Comparison of ENCODE assay signal across 8 mouse cellular contexts in genomic region chr7:3704475-3704874, GRCm38 (mm10). TPM values are rescaled to one million over a fixed set of nuclear protein-coding genes. Genes with fewer than 3 reads are reported as not detected.
DNase-seq lines count a peak whose midpoint lies in the region; ATAC-seq and TF ChIP-seq lines count a peak whose summit lies in the region.

No protein-coding gene starts in this region.

- H3K9ac ChIP-seq in forebrain, embryonic 11.5 days (ENCODE audit: low read length), result peak overlapping the region; percentile 88
- H3K9ac ChIP-seq in liver, embryonic 12.5 days, result peak overlapping the region; percentile 94
- peak overlapping the region; percentile 90 for H3K9ac ChIP-seq in stomach, embryonic 16.5 days (ENCODE audit: low read length)

- peak; percentile 38; the same call in 1 of the 2 replicates for ATAC-seq in cerebellum, adult (ENCODE audit: insufficient number of reproducible peaks, low FRiP score, low TSS enrichment)
- peak; percentile 21 for ATAC-seq in forebrain, embryonic 11.5 days (replicated peaks; ENCODE audit: low FRiP score)
- ATAC-seq in liver, embryonic 12.5 days, result peak; percentile 3; the same call in 1 of the 2 replicates
- ATAC-seq in stomach, embryonic 16.5 days (ENCODE audit: insufficient read depth, low FRiP score), result peak; percentile 3; the same call in 1 of the 2 replicates

- H3ac ChIP-seq in C2C12 (ENCODE audit: control insufficient read depth, insufficient read length, low read depth), result peak overlapping the region; percentile 89

- peaks cover 35% of the 10 kb centered on the region for H3K79me2 ChIP-seq in C2C12 (ENCODE audit: control insufficient read depth, insufficient read depth)

- H3K4me3 ChIP-seq in C2C12 (ENCODE audit: insufficient read depth, poor library complexity, severe bottlenecking), result peak overlapping the region; percentile 99
- peak overlapping the region; percentile 92 for H3K4me3 ChIP-seq in forebrain, embryonic 11.5 days (ENCODE audit: low read depth, low read length)
- peak overlapping the region; percentile 91 for H3K4me3 ChIP-seq in liver, embryonic 12.5 days
- peak overlapping the region; percentile 91 for H3K4me3 ChIP-seq in stomach, embryonic 16.5 days (replicated peaks; ENCODE audit: low read length)

- TF ChIP-seq CTCF in C2C12 (IDR thresholded peaks at IDR 0.05; ENCODE audit: control insufficient read depth, insufficient read depth, insufficient read length), result no peak

- no peaks in the 10 kb centered on the region for H3K9me3 ChIP-seq in forebrain, embryonic 11.5 days (ENCODE audit: control insufficient read depth, low read length)
- no peaks in the 10 kb centered on the region for H3K9me3 ChIP-seq in liver, embryonic 12.5 days (replicated peaks)
- no peaks in the 10 kb centered on the region for H3K9me3 ChIP-seq in stomach, embryonic 16.5 days (replicated peaks; ENCODE audit: control insufficient read depth, low read length)

- no peak for DNase-seq in cerebellum, postnatal 4 days (ENCODE audit: low spot score in 2 of 2)
- DNase-seq in forebrain, embryonic 11.5 days (ENCODE audit: low spot score), result no peak
- no peak for DNase-seq in layer of hippocampus, postnatal 10 days (ENCODE audit: low spot score in 2 of 2)
- DNase-seq in layer of hippocampus, adult 18-20 months (ENCODE audit: low spot score in 2 of 2), result no peak

- under 1% methylated on average over 20 of the region's 20 CpGs for WGBS in forebrain, embryonic 11.5 days
- under 1% methylated on average over 20 of the region's 20 CpGs for WGBS in liver, embryonic 12.5 days (ENCODE audit: insufficient replicate concordance)
- WGBS in stomach, embryonic 16.5 days, result 0% methylated on average over 20 of the region's 20 CpGs

- peak overlapping the region; percentile 66 for H3K27ac ChIP-seq in forebrain, embryonic 11.5 days (ENCODE audit: low read depth, low read length)
- H3K27ac ChIP-seq in liver, embryonic 12.5 days, result peak overlapping the region; percentile 95
- peak overlapping the region; percentile 96 for H3K27ac ChIP-seq in stomach, embryonic 16.5 days (ENCODE audit: low read length)

- peaks cover 28% of the 10 kb centered on the region for H3K79me3 ChIP-seq in C2C12 (ENCODE audit: low read depth)

- peak overlapping the region; percentile 78 for H3K4me2 ChIP-seq in forebrain, embryonic 11.5 days (ENCODE audit: low read depth, low read length, severe bottlenecking)
- H3K4me2 ChIP-seq in liver, embryonic 12.5 days, result peak overlapping the region; percentile 76
- peak overlapping the region; percentile 92 for H3K4me2 ChIP-seq in stomach, embryonic 16.5 days (ENCODE audit: low read depth, low read length)

- peaks cover 35% of the 10 kb centered on the region for H3K36me3 ChIP-seq in C2C12 (ENCODE audit: control insufficient read depth, insufficient read depth)
- H3K36me3 ChIP-seq in forebrain, embryonic 11.5 days (ENCODE audit: control insufficient read depth, insufficient read depth, low read length), result peaks cover 2% of the 10 kb centered on the region; the same call in 1 of the 2 replicates
- H3K36me3 ChIP-seq in liver, embryonic 12.5 days, result peaks cover 55% of the 10 kb centered on the region
- peaks cover 12% of the 10 kb centered on the region for H3K36me3 ChIP-seq in stomach, embryonic 16.5 days (ENCODE audit: control insufficient read depth, insufficient read depth, low read length)

- H3K27me3 ChIP-seq in C2C12 (ENCODE audit: control insufficient read depth, insufficient read depth, insufficient read length), result no peaks in the 10 kb centered on the region
- H3K27me3 ChIP-seq in forebrain, embryonic 11.5 days (ENCODE audit: control insufficient read depth, insufficient read depth, low read length), result no peaks in the 10 kb centered on the region
- H3K27me3 ChIP-seq in liver, embryonic 12.5 days (replicated peaks), result no peaks in the 10 kb centered on the region
- H3K27me3 ChIP-seq in stomach, embryonic 16.5 days (ENCODE audit: control insufficient read depth, insufficient read depth, low read length), result no peaks in the 10 kb centered on the region

- peaks cover 3% of the 10 kb centered on the region; the same call in 1 of the 2 replicates for H3K4me1 ChIP-seq in forebrain, embryonic 11.5 days (replicated peaks; ENCODE audit: control insufficient read depth, insufficient read depth, low read length)
- H3K4me1 ChIP-seq in liver, embryonic 12.5 days, result peaks cover 33% of the 10 kb centered on the region
- peaks cover 9% of the 10 kb centered on the region for H3K4me1 ChIP-seq in stomach, embryonic 16.5 days (ENCODE audit: control insufficient read depth, insufficient read depth, low read length)

TF ChIP-seq in C2C12, 6 proteins besides CTCF, POLR2A, EP300 and RAD21:
- TF ChIP-seq FOSL1 (IDR thresholded peaks at IDR 0.05; ENCODE audit: insufficient read depth, low read length, poor library complexity, severe bottlenecking), result no peak
- TF ChIP-seq CEBPB (IDR thresholded peaks at IDR 0.05; ENCODE audit: low read depth), result no peak
- TF ChIP-seq MYOD1 (IDR thresholded peaks at IDR 0.05; ENCODE audit: control insufficient read depth, insufficient read length, low read depth), result no peak
- peak; percentile 94 for TF ChIP-seq MAX (IDR thresholded peaks at IDR 0.05)
TF ChIP-seq in C2C12: peak in this region for 1.

RNA-seq across cellular contexts. Expression of gene Rps9, which starts 0.7 kb away (rescaled TPM):
- polyA plus RNA-seq in C2C12 (2012; fragmentation: generic; extraction: Trizol), result 3,200 TPM
- polyA plus RNA-seq in forebrain, embryonic 11.5 days (2014; fragmentation: Nextera tagmentation; extraction: Ambion mirVana), result 1,200 and 1,214 TPM in 2 replicates
- 1,310 and 1,334 TPM in 2 replicates for polyA plus RNA-seq in liver, embryonic 12.5 days (2016; fragmentation: Nextera tagmentation; extraction: Ambion mirVana)
- polyA plus RNA-seq in stomach, embryonic 16.5 days (2015; fragmentation: Nextera tagmentation; extraction: Ambion mirVana), result 1,206 and 1,366 TPM in 2 replicates
- 100 to 1,000 TPM; 554 to 633 TPM for total RNA-seq in layer of hippocampus, postnatal 10 days (2021)
- total RNA-seq in layer of hippocampus, adult 18-20 months (2021), result 100 to 1,000 TPM; 390 to 414 TPM

RNA-seq across cellular contexts. Expression of gene Mboat7, which starts 11.2 kb away (rescaled TPM):
- 45.8 TPM for polyA plus RNA-seq in C2C12 (2012; fragmentation: generic; extraction: Trizol)
- polyA plus RNA-seq in forebrain, embryonic 11.5 days (2014; fragmentation: Nextera tagmentation; extraction: Ambion mirVana), result 37.1 and 40.2 TPM in 2 replicates
- polyA plus RNA-seq in liver, embryonic 12.5 days (2016; fragmentation: Nextera tagmentation; extraction: Ambion mirVana), result 24.9 and 27.5 TPM in 2 replicates
- 44.5 and 48.6 TPM in 2 replicates for polyA plus RNA-seq in stomach, embryonic 16.5 days (2015; fragmentation: Nextera tagmentation; extraction: Ambion mirVana)
- 100 to 1,000 TPM; 142 to 146 TPM for total RNA-seq in layer of hippocampus, postnatal 10 days (2021)
- 100 to 1,000 TPM; 167 to 184 TPM for total RNA-seq in layer of hippocampus, adult 18-20 months (2021)

RNA-seq across cellular contexts. Expression of gene Tsen34, which starts 11.8 kb away (rescaled TPM):
- polyA plus RNA-seq in C2C12 (2012; fragmentation: generic; extraction: Trizol), result 215 TPM
- polyA plus RNA-seq in forebrain, embryonic 11.5 days (2014; fragmentation: Nextera tagmentation; extraction: Ambion mirVana), result 243 and 269 TPM in 2 replicates
- polyA plus RNA-seq in liver, embryonic 12.5 days (2016; fragmentation: Nextera tagmentation; extraction: Ambion mirVana), result 59.0 and 60.3 TPM in 2 replicates
- polyA plus RNA-seq in stomach, embryonic 16.5 days (2015; fragmentation: Nextera tagmentation; extraction: Ambion mirVana), result 184 and 194 TPM in 2 replicates
- 10 to 100 TPM; 85.9 to 97.3 TPM for total RNA-seq in layer of hippocampus, postnatal 10 days (2021)
- 10 to 100 TPM; 79.6 to 89.9 TPM for total RNA-seq in layer of hippocampus, adult 18-20 months (2021)

RNA-seq across cellular contexts. Expression of gene Pirb, which starts 15.7 kb away (rescaled TPM):
- polyA plus RNA-seq in C2C12 (2012; fragmentation: generic; extraction: Trizol), result not detected
- 0.12 and 0.27 TPM in 2 replicates for polyA plus RNA-seq in forebrain, embryonic 11.5 days (2014; fragmentation: Nextera tagmentation; extraction: Ambion mirVana)
- 0.91 and 0.94 TPM in 2 replicates for polyA plus RNA-seq in liver, embryonic 12.5 days (2016; fragmentation: Nextera tagmentation; extraction: Ambion mirVana)
- polyA plus RNA-seq in stomach, embryonic 16.5 days (2015; fragmentation: Nextera tagmentation; extraction: Ambion mirVana), result 2.5 and 3.0 TPM in 2 replicates
- total RNA-seq in layer of hippocampus, postnatal 10 days (2021), result under 1 TPM in 1 of 2 experiments, not detected in 1; 0.14 TPM
- total RNA-seq in layer of hippocampus, adult 18-20 months (2021), result under 1 TPM in 1 of 2 experiments, not detected in 1; 0.15 TPM

RNA-seq across cellular contexts. Expression of gene Tmc4, which starts 27.1 kb away (rescaled TPM):
- 1.8 TPM for polyA plus RNA-seq in C2C12 (2012; fragmentation: generic; extraction: Trizol)
- 2.1 and 3.5 TPM in 2 replicates for polyA plus RNA-seq in forebrain, embryonic 11.5 days (2014; fragmentation: Nextera tagmentation; extraction: Ambion mirVana)
- 6.9 and 8.1 TPM in 2 replicates for polyA plus RNA-seq in liver, embryonic 12.5 days (2016; fragmentation: Nextera tagmentation; extraction: Ambion mirVana)
- 76.9 and 96.7 TPM in 2 replicates for polyA plus RNA-seq in stomach, embryonic 16.5 days (2015; fragmentation: Nextera tagmentation; extraction: Ambion mirVana)
- total RNA-seq in layer of hippocampus, postnatal 10 days (2021), result 1 to 10 TPM; 5.0 to 6.0 TPM
- total RNA-seq in layer of hippocampus, adult 18-20 months (2021), result 1 to 10 TPM; 5.6 to 6.2 TPM
